Mouse (Mus musculus) naive thymus-derived CD4-positive, alpha-beta T cell, adult 2 months (primary cell): ENCODE measurements around the gene Gimap9.
A peak's percentile ranks its signal among the peaks of the same experiment; 100 is the strongest.
"Not testable (repeated sequence)": the region's sequence is repeated elsewhere in the genome, so short reads cannot be mapped to it uniquely, and the experiment has no call there.

Experiments
- DNase-seq: peaks from one replicate; pipeline ENCODE4 v3.0.0-alpha.2; 2011; ENCODE audit warnings: low read depth

The Gimap9 gene

DNA sequence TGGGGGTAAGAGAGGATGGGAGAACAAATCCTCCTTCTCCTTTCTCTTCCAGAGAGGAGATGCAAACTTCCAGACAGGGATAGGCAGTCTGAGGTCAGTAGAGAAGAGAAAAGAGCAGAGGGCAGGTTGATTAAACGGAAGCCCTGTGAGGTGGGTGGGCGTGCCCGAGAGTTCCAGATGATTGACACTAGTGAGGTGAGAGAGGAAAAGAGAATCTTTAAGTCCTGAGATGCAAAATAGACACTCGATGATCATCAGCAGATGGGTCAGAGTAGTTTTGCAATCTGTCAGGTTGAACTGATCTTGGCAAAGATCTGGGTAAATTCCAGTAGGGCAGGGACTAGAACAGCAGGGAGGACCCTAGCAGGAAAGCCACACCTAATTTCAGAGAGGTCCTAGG is 11.2 kb upstream of the Gimap9 start:
- peak; percentile 36 for DNase-seq

GRCm38 (mm10) chr6:48665471-48665870 is 10.5 kb upstream of the Gimap9 start:
- DNase-seq = no peak

DNA sequence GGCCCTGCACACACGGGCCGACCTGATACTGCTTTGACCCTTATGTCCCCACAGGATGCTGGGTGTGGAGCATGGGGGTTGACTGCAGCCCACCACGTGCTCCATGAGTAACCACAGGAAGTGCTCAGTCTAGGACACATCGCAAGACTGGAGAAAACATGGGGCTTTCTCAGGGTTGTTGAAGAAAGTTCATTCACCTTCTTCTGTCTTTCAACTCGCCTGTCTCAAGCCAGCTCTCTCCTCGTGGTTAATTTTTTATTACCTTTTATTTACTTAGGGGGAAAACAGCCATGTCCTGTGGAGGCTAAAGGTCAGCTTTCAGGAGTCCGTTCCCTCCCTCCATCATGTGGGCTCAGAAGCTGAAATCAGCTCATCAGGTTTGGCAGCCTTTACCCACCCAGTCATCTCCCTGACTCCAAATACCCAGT is 9.8 kb upstream of the Gimap9 start:
- peak; percentile 45 for DNase-seq

DNA sequence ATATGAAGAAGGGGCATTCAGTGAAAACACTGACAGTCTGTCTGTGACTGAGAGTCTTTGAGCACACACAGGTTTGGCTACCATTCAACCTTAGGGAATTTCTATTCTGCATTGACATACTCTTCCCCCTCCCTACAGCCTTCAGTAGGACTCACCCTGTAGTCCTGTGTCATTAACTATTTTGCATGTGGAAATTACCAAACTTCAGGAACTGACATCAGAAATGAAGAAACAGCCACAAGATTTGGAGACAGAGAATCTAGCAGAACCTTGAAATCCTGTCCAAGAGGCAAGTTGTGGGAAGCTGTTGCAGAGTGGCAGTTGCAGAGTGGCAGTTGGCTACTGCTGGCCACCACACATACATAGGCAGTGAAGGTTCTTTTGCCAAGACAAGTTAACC is 7.9 kb upstream of the Gimap9 start:
- no peak for DNase-seq

GRCm38 (mm10) chr6:48669446-48669969 is 6.4 kb upstream of the Gimap9 start:
- peak; percentile 60 for DNase-seq

- peak; percentile 65 for DNase-seq
Observed at GRCm38 (mm10) chr6:48674291-48675058, 1.5 kb upstream of the Gimap9 start.

DNA sequence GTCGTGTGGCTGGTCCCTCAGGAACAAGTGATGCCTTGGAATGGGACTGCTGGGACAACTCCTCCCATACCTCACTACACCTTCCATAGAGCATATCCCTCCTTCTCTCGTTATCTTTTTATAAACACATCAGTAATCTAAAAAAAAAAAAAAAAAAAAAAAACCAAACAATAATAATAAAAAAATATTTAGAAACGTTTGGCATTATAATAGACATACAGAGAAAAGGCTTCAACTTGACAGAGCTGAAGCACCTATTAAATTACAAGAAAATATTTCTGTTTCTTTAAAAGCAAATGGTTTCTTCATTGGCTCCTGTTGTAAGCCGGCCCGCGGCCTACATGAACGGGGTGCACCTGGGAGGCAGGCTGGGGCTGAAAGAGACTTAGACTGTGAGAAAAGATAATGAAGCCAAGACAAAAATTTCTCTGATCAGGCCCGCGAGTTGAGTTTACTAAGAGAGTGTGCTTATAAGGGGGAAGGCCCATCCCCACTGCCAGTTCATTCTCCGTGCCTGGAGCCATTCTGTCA is 464 bp upstream of the Gimap9 start:
- no peak for DNase-seq

- no peak for DNase-seq
Observed at GRCm38 (mm10) chr6:48676860-48677415, 1.0 kb downstream of the Gimap9 start.

DNA sequence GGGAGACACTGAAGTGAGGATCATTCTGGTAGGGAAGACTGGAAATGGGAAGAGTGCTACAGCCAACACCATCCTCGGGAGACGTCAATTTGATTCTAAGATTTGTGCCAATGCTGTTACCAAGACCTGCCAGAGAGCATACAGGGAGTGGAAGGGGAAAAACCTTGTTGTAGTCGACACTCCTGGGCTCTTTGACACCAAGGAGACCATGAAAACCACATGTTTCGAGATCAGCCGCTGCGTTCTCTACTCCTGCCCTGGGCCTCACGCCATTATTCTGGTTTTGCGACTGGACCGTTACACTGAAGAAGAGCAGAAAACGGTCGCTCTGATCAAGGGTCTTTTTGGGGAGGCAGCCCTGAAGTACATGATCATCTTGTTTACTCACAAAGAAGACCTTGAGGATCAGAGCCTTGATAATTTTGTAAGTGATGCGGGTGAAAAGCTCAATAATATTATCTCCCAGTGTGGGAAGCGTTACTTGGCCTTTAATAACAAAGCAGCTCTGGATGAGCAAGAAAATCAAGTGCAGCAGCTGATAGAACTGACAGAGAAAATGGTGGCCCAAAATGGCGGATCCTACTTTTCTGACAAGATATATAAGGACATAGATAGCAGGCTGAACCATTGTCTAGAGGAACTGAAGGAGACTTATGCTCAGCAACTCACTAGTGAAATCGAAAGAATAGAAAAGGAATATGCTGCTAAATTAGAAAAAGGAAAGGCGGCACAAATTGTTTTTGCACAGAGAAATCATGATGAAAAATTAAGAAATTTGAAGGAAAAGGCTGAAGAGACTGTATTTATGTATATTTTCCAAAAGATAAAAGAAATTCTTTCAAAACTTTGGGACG is 1.8 kb downstream of the Gimap9 start:
- DNase-seq = no peak

GRCm38 (mm10) chr6:48678391-48678790 is 2.5 kb downstream of the Gimap9 start:
- no peak for DNase-seq

- DNase-seq = peak; percentile 77
Observed at GRCm38 (mm10) chr6:48679701-48680100, 3.8 kb downstream of the Gimap9 start.

- DNase-seq = peak; percentile 83
Observed at GRCm38 (mm10) chr6:48680421-48680820, 4.5 kb downstream of the Gimap9 start.

DNA sequence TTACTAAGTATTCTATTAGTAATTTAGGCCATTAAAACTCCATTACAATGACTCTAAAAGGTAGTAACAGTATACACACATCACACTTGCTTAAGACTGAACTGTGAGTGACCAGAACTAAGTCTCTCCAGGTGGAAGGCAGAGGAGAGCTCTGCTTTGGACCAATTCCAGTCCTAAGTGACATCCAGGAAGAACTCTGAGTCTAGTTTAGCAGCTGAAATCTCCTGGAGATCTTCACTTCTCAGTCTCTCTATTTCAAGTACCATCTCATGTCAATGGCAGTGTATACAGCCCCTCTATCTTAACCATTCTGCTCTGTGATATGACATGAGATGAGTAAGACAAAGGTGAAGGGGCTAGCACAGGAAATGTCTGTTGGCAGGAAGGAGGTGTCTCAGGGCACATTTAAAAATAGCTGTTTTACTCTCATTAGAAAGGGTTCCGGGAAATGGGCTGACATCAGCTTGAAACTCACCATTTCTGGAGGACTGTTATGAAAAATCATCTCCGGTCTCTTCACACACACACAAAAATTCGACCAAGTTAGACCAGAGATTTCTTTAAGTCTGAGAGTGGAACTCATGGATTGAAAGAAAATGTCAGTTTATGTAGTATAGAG is 5.7 kb downstream of the Gimap9 start:
- DNase-seq = peak; percentile 73

- no peak for DNase-seq
Observed at GRCm38 (mm10) chr6:48682271-48682670, 6.3 kb downstream of the Gimap9 start.

DNA sequence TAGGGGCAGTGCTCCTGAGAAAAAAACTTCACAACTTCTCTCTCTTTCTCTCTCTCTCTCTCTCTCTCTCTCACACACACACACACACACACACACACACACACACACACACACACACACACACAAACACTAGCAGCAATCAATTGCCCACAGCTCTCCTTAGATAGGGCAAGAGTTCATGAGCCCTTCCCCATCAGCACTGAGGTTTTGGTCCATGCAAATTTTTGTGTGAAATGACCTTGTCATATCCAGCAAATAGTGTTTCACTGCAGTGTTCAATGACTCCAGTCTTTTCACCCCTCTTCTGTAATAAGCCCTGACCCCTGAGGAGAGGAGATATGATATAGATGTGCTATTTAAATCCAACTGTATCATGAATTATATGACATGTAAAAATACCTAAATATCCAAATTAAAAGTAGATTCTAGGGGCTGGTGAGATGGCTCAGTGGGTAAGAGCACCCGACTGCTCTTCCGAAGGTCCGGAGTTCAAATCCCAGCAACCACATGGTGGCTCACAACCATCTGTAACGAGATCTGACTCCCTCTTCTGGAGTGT is 7.4 kb downstream of the Gimap9 start:
- DNase-seq = not testable (repeated sequence)

- DNase-seq = peak; percentile 72
Observed at GRCm38 (mm10) chr6:48684319-48684718, 8.4 kb downstream of the Gimap9 start, which contains the start of gene Gimap4. Gimap4 (plus strand) TSS chr6:48684549.

DNA sequence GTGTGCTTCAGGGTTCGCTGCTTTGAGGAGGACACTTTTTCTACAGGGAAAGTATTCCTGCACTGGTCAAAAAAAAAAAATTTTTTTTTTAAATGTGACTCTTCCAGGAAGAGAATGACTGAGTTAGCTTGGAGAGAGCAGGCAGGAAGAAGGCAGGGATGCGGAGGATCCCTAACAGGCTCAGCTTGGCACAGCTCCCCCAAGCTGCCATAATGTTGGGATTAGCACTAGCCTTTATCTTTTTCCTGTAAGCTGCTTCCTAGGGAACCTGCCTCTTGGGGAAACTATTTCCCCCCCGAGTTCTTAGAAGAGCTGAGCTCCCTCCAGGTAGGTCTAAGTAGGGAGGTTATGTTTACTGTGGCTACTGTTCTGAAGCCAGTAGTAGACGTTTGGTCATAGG is 8.9 kb downstream of the Gimap9 start:
- DNase-seq = no peak

- DNase-seq = peak; percentile 59
Observed at GRCm38 (mm10) chr6:48685251-48685650, 9.3 kb downstream of the Gimap9 start.

DNA sequence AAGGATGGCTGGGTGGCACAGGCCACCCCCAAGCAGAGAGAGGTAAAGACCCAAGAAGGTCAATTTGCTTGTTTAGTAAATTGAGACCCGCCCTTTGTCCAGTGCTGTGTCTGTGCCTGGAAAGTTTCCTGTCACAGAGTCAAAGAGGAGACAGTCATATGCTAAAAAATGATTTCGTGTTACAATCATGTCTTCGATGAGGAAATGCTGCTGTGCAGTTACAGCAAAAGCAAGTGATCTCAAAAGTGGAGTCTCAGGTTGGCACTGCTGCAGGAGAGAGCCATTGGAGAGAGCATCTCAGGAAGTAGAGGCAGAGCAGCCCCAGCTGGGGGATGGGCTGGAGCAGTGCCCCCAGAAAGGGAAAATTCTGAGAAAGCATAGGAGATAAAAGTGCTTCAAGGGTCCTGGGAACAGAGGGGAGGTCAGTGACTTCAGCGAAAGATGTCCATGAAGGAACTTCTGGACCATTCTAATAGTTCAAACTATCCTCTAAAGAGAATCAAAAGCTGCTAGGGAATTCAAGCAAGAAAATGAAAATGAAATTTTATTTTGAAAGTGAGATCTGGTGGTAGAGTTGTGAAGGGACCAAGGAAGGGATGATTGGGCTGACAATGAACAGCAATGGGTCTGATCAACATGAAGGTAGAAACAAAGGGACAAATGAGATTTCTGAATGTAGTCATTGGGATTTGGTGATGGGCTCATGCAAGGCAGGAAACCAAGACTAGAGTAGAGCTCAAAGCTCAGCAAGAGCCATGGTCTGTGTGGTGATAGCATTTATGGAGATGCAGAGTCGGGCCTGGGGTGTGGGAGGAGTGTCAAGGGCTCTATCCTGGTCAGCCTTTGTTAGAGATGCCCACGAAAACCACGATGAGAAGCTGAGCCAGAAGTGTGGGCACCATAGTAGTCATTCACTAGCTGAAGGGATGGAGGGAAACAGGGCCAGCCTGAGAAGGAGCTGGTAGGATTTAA is 10.1 kb downstream of the Gimap9 start:
- peak; percentile 56 for DNase-seq

GRCm38 (mm10) chr6:48687077-48687476 is 11.1 kb downstream of the Gimap9 start:
- DNase-seq = no peak
